Mouse (Mus musculus) kidney, postnatal 10 days (tissue): ENCODE measurements around the gene Olfr732.

ENCODE experiments used
- DNase-seq: peaks from one replicate; pipeline ENCODE4 v3.0.0; 2021; ENCODE audit warnings: mixed read lengths

Gene Olfr732

GRCm38 (mm10) chr14:50284106-50284505 is at the start of gene Olfr732:
Gene Olfr732, minus strand, starts transcription at chr14:50284206.
- no peak for DNase-seq

GRCm38 (mm10) chr14:50326661-50327060 is 42.7 kb upstream of the Olfr732 start, which contains the start of gene Olfr734:
Gene Olfr734, minus strand, starts transcription at chr14:50326761.
- DNase-seq: no peak

GRCm38 (mm10) chr14:50301422-50301821 is 17.4 kb upstream of the Olfr732 start, which contains the start of gene Olfr733:
Gene Olfr733, minus strand, starts transcription at chr14:50301522.
- DNase-seq: no peak

GRCm38 (mm10) chr14:50241766-50242165 is 42.2 kb downstream of the Olfr732 start, which contains the start of gene Olfr731:
Gene Olfr731, minus strand, starts transcription at chr14:50241866.
- DNase-seq: no peak
